Mouse (Mus musculus): ENCODE data around the gene Ankrd34b.

The Ankrd34b gene

GRCm38 (mm10) chr13:92425758-92426264 lies at the start of gene Ankrd34b:
Gene Ankrd34b (plus strand): TSS chr13:92425896.
- in situ Hi-C loops (cut with MboI, MseI), result no loop called here

DNA sequence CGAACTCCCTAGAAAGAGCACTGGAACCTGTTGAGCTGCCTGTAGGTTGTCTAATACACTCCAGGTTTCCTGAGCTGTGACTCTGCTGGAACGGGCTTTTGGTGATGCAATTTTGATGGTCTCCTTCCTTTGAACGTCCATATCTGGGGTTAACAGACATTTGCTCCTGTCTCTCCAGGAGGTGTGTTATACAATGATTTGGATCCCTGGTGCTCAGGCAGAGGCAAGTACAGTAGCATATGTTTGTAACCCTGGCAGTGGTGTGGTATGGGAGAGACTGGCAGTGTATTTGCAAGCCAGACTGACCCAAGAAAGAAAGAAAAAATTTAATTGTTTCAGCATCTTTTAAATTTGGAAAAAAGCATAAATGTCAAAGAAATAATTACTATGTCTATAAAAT lies 38.3 kb upstream of the Ankrd34b start:
- in situ Hi-C loops (cut with MboI, MseI), result no loop called here

- in situ Hi-C loops (cut with MboI, MseI), result no loop called here
Measured at GRCm38 (mm10) chr13:92393047-92393661, 32.5 kb upstream of the Ankrd34b start.

GRCm38 (mm10) chr13:92398491-92399384 lies 27.0 kb upstream of the Ankrd34b start:
- in situ Hi-C loops (cut with MboI, MseI), result no loop called here

DNA sequence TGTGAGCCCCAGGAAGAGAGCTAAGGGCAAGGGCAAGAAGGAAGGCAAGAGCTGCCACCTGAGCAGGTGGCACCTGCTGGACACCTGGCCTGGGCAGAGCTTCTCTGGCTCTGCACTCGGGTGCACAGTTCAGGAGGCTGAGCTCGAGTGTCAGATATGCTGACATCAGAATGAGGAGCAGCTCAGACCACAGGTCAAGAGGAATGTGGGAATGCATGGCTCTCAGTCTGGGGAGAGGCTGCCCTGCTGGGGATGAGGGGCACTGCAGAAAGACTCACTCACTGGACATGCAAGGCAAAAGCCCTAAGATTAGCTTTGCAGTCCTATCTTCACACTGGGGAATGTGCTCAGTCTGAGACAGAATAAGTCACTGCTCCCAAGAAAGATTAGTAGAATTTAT lies 23.6 kb upstream of the Ankrd34b start:
- in situ Hi-C loops (cut with MboI, MseI), result no loop called here

DNA sequence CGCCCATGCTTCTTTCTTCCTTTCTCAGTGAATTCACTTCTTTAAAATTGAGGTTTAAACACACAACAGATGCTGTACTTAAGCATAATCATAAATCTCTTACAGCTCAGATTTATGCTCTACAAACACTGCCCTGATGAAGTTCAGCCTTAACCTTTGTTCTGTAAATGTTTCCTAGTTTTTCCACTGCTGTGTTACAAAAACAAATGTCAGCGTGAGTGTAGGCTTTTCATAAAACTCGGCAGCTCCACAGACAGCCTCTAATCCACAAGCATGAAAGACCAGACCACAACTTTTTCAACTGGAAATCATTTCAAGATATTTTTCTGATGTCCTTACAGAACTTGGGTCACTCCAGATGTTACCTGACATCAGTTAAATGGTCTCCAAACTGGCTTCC lies 22.2 kb upstream of the Ankrd34b start:
- in situ Hi-C loops (cut with MboI, MseI), result no loop called here

GRCm38 (mm10) chr13:92410486-92410885 lies 15.2 kb upstream of the Ankrd34b start:
- in situ Hi-C loops (cut with MboI, MseI), result no loop called here

DNA sequence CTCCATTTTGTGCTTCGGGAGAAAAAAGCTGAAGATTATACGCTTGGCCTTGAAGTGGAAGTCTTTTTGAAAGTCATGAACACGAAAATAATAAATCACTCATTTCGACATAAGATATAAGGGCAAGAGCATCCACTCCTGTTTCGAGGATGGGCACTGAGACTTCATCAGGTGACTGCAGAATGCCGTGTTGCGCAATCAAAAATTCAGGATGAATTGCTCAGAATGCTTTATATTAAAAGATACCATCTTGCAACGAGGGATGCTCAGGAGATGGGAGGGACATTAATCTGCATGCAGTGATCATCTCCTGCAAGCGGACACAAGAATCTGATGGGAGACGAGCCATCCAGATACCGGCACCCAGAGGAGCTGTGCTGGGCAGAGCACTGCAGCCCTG lies 6.1 kb upstream of the Ankrd34b start:
- in situ Hi-C loops (cut with MboI, MseI), result no loop called here

GRCm38 (mm10) chr13:92423711-92424110 lies 2.0 kb upstream of the Ankrd34b start:
- in situ Hi-C loops (cut with MboI, MseI), result no loop called here

GRCm38 (mm10) chr13:92426294-92427051 lies 777 bp downstream of the Ankrd34b start:
- in situ Hi-C loops (cut with MboI, MseI), result no loop called here

GRCm38 (mm10) chr13:92427351-92427855 lies 1.7 kb downstream of the Ankrd34b start:
- in situ Hi-C loops (cut with MboI, MseI), result no loop called here

GRCm38 (mm10) chr13:92438656-92439055 lies 13.0 kb downstream of the Ankrd34b start:
- in situ Hi-C loops (cut with MboI, MseI), result loop anchor here in 1 of 2 experiments (10.0 kb wide), 1 partner anchor 774 kb away; no protein-coding TSS in a partner anchor

- in situ Hi-C loops (cut with MboI, MseI), result loop anchor here in 1 of 2 experiments (10.0 kb wide), 1 partner anchor 785 kb away; no protein-coding TSS in a partner anchor
Measured at GRCm38 (mm10) chr13:92440286-92440685, 14.6 kb downstream of the Ankrd34b start.

DNA sequence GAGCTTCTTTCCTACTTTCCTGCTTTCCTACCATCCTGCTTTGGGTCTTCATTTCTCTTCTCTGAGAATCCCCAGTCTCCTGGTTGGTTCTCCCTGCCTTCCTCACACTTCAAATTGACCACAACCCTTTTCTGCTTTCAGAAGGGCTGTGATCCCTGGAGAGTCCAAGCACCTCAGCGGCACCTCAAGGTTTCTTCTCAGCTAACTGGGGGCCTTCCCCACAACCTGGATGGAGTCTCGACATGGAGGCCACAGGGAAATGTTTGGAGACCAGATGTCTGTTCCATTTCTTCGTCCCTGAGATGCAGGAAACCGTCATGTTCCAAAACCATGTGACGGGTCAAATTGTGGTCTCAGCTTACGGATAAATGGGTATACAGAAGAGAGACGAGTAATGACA lies 21.2 kb downstream of the Ankrd34b start:
- in situ Hi-C loops (cut with MboI, MseI), result loop anchor here in 1 of 2 experiments (10.0 kb wide), 1 partner anchor 778 kb away; no protein-coding TSS in a partner anchor

GRCm38 (mm10) chr13:92464698-92465097 lies 39.0 kb downstream of the Ankrd34b start:
- in situ Hi-C loops (cut with MboI, MseI), result no loop called here

- in situ Hi-C loops (cut with MboI, MseI), result no loop called here
Measured at GRCm38 (mm10) chr13:92467891-92468290, 42.2 kb downstream of the Ankrd34b start.

DNA sequence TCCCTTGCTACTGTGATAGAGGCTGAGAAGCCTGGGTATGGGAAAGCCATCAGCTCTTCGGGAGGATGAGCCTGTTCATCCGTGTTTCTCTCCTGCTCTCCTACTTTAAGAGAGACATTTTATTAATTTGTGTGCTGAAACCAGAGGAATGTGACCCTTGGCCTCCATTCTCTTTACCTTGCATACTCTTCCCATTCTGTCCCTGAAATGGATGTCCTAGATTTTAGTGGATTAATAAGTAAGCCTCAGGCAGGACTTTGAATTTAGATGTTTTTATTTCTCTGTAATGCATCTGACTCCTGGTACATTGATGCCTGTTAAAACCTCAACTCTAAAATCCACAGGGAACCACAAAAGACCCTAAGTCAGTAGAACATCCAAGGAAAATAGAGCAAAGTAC lies 43.7 kb downstream of the Ankrd34b start:
- in situ Hi-C loops (cut with MboI, MseI), result no loop called here

GRCm38 (mm10) chr13:92470151-92470550 lies 44.5 kb downstream of the Ankrd34b start:
- in situ Hi-C loops (cut with MboI, MseI), result no loop called here

- in situ Hi-C loops (cut with MboI, MseI), result loop anchor here (5.0 to 10.0 kb wide), 2 partner anchors 126 to 569 kb away; partner anchors contain the start of gene Msh3 (in 2 of the 2)
Measured at GRCm38 (mm10) chr13:92483348-92483747, 57.7 kb downstream of the Ankrd34b start.

GRCm38 (mm10) chr13:92483852-92484463 lies 58.3 kb downstream of the Ankrd34b start, which contains the start of gene Fam151b:
Gene Fam151b (minus strand): TSS chr13:92484015.
- in situ Hi-C loops (cut with MboI, MseI), result loop anchor here (5.0 to 10.0 kb wide), 2 partner anchors 127 to 569 kb away; partner anchors contain the start of gene Msh3 (in 2 of the 2)

DNA sequence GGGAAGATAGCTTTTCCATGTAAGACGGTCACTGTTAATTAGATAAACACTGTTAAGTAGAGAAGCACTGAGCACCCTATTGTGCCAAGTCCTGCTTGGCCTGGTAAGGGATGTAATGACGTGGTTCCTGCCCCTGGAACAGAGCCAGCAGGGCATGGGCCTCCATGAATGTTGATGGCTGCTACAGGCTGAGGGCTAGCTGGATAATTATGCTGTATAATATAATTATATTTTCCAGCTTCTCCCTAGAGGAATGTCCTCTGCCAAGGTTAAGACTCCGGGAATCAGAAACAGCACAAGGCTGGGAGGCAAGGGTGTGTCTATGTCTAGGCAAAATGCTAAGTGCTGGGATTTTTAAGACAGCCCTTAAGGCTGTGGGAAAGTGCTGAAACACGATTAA lies 65.1 kb downstream of the Ankrd34b start:
- in situ Hi-C loops (cut with MboI, MseI), result no loop called here

All from T-helper 17 cell (primary cell).